Mouse (Mus musculus) small intestine, adult 2 months (tissue): Measurements from ENCODE around the gene Mindy4. TPM values are rescaled to one million over a fixed set of nuclear protein-coding genes. Genes with fewer than 3 reads are reported as not detected.

Experiments
- H3K27ac ChIP-seq: fragments of 200-500 bp; 2 replicates; pipeline ENCODE4 v1.5.1; 2012; ENCODE audit warnings: low read depth, low read length, control low read depth, inconsistent platforms; ENCODE audit not compliant: insufficient read depth
- H3K27me3 ChIP-seq: fragments of 200-500 bp; 2 replicates; pipeline ENCODE4 v1.6.1; 2012; ENCODE audit warnings: mild to moderate bottlenecking, moderate library complexity, low read length, inconsistent platforms; ENCODE audit not compliant: control insufficient read depth, insufficient read depth
- H3K36me3 ChIP-seq: fragments of 200-500 bp; 2 replicates; pipeline ENCODE4 v1.6.1; 2012; ENCODE audit warnings: mild to moderate bottlenecking, low read length, control low read depth, inconsistent platforms; ENCODE audit not compliant: control insufficient read depth, insufficient read depth
- H3K4me1 ChIP-seq: fragments of 200-500 bp; 2 replicates; pipeline ENCODE4 v1.6.1; 2012; ENCODE audit warnings: low read length, inconsistent platforms, mixed read lengths; ENCODE audit not compliant: control insufficient read depth, insufficient read depth, insufficient read length
- H3K4me3 ChIP-seq: fragments of 200-500 bp; 2 replicates; pipeline ENCODE4 v1.5.1; 2012; ENCODE audit warnings: low read depth, mild to moderate bottlenecking, control low read depth, inconsistent platforms, low read length, moderate library complexity
- CTCF ChIP-seq: fragments of 200-500 bp; IDR thresholded peaks from 2 replicates; pipeline ENCODE4 v1.5.1; 2012; ENCODE audit warnings: low read depth, mild to moderate bottlenecking, control low read depth, inconsistent platforms, low read length, moderate library complexity, mixed read lengths; ENCODE audit not compliant: insufficient replicate concordance, insufficient read length; ENCODE audit errors: extremely low read depth
- POLR2A ChIP-seq: fragments of 200-500 bp; IDR thresholded peaks from 2 replicates; pipeline ENCODE4 v1.6.1; 2012; ENCODE audit warnings: low read depth, mild to moderate bottlenecking, control low read depth, inconsistent platforms, low read length, moderate library complexity
- WGBS: fragments of 180-500 bp; shearing (Covaris S2); methylation state at CpG from one replicate; pipeline ENCODE4 v1.1.7; 2018; 5-methylcytosine and 5-hydroxymethylcytosine counted together
- polyA plus RNA-seq: library from polyadenylated mRNA; depleted of rRNA; stranded (reverse); fragments of >200 nt; gene quantifications from 2 replicates; pipeline ENCODE4 v1.2.3, GENCODE M21; 2012

Mindy4 gene
- polyA plus RNA-seq, 1 experiment, result 0.98 TPM

DNA sequence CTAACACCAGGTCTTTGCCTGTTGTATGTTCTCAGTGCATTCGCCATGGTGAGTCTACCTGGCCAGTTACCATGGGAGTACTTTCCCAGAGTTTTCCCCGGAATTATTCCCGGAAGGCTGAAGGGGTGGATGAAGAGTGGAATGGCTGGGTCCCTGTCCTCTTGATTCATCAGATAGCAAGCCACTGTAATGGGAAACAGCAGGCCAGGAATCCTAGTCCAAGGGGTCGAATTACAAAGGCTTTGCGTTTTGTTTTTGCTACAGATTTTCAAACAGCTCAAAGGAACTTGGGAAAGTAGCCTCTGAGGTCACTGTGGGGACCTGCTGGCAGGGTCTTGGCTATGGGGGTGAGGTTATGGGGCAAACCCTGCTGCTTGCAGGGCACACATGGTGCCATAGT lies 108.8 kb downstream of the Mindy4 start:
- no peak overlapping the region for H3K4me3 ChIP-seq
- H3K27ac ChIP-seq, result no peak overlapping the region
- 87% methylated on average over 5 of the region's 5 CpGs for WGBS
- no peaks in the 10 kb centered on the region for H3K27me3 ChIP-seq
- no peaks in the 10 kb centered on the region for H3K36me3 ChIP-seq
- TF ChIP-seq CTCF, result no peak
- TF ChIP-seq POLR2A, result no peak
- peaks cover 10% of the 10 kb centered on the region; the same call in 1 of the 2 replicates for H3K4me1 ChIP-seq

DNA sequence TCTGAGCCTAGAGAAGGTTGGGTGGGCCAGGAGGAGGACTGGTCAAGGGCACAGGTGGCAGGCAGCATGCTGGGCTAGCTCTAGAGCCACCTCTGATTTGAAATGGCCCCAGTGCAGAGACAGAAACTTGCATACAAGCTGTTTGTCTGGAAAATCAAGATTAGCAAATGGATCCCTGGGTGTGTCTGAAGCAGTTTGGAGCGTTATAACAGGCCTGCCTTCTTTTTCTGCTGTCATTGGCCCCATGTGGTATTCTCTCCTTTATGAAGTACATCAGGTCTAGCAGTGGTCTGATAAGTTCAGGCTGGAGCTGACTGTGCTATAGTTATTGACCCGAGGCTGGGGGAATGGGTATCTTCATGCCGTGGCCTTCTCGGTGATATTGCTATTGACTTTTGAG lies 110.7 kb downstream of the Mindy4 start:
- peaks cover 10% of the 10 kb centered on the region; the same call in 1 of the 2 replicates for H3K4me1 ChIP-seq
- no peaks in the 10 kb centered on the region for H3K27me3 ChIP-seq
- H3K27ac ChIP-seq, result no peak overlapping the region
- TF ChIP-seq CTCF (no peak), POLR2A (no peak)
- WGBS, result 39% methylated on average over 4 of the region's 4 CpGs
- no peak overlapping the region for H3K4me3 ChIP-seq
- H3K36me3 ChIP-seq, result no peaks in the 10 kb centered on the region

- no peak overlapping the region for H3K4me3 ChIP-seq
- peaks cover 15% of the 10 kb centered on the region; the same call in 1 of the 2 replicates for H3K4me1 ChIP-seq
- no peak for TF ChIP-seq CTCF
- no peak for TF ChIP-seq POLR2A
- H3K27me3 ChIP-seq, result no peaks in the 10 kb centered on the region
- 43% methylated on average over 8 of the region's 8 CpGs for WGBS
- H3K36me3 ChIP-seq, result no peaks in the 10 kb centered on the region
- H3K27ac ChIP-seq, result no peak overlapping the region
These were observed 111.4 kb downstream of the Mindy4 start for GRCm38 (mm10) chr6:55314628-55315027.

- no peak for TF ChIP-seq POLR2A
- no peak for TF ChIP-seq CTCF
These were observed 115.4 kb downstream of the Mindy4 start for GRCm38 (mm10) chr6:55318597-55318996.

DNA sequence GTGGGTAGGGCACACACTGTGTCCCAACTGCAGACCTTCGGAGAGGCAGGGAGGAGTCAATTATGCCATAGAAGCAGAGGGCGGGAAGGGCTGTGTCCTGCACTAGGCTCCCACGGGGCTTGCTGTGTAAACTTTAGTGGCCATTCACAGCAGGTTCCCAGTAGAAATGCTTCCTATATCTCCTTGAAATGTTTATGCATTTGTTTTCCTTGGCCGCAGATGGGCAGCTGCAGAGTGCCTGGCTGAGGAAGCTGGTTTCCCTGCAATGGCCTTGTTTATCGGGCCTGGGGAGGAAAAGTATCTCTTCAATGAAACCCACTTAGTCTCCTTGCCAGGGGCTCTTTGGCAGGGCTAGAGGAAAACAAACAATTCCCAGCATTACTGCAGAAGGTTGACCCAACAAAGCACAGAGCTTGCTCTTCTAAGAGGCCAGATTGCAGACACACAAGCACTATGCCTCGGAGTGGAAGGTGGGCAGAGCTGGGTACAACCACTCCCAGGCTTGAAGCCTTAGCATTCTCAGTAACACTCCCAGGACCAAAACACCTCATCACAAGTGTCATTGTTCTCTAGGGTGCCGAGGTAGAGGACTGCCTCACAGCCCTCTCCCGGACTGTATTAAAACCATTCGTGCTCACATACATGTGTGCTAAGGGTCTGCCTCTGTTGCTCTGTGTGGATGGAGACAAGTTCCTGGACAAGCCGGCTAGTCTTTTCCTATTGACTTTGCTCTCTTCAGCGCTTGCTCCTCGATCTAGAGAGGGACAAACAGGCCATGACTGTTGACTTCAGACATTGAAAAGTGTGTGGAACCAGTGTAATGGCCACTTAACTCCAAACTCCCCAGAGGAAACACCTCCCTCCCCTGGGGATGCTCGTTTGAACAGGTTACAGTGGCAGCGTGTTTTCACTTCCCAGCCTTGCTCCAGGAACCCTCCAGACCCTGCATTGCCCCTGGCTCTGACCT lies 116.7 kb downstream of the Mindy4 start:
- Histone ChIP-seq H3K4me3 (no peak overlapping the region), H3K27ac (no peak overlapping the region), H3K27me3 (no peaks in the 10 kb centered on the region), H3K36me3 (no peaks in the 10 kb centered on the region), H3K4me1 (peaks cover 17% of the 10 kb centered on the region)
- TF ChIP-seq POLR2A, result no peak
- no peak for TF ChIP-seq CTCF
- WGBS, result 66% methylated on average over 14 of the region's 14 CpGs

More at GRCm38 (mm10) chr6:55318597-55318996, 115.4 kb downstream of the Mindy4 start:
- Histone ChIP-seq H3K27me3 (no peaks in the 10 kb centered on the region), H3K4me1 (peaks cover 18% of the 10 kb centered on the region; the same call in 1 of the 2 replicates), H3K4me3 (no peak overlapping the region), H3K36me3 (no peaks in the 10 kb centered on the region), H3K27ac (no peak overlapping the region)
- 91% methylated on average over 3 of the region's 3 CpGs for WGBS

- Histone ChIP-seq H3K36me3 (no peaks in the 10 kb centered on the region), H3K4me3 (no peak overlapping the region), H3K27me3 (no peaks in the 10 kb centered on the region), H3K4me1 (peaks cover 24% of the 10 kb centered on the region), H3K27ac (no peak overlapping the region)
- TF ChIP-seq POLR2A (no peak), CTCF (no peak)
- WGBS, result 74% methylated on average over 4 of the region's 4 CpGs
These were observed 117.7 kb downstream of the Mindy4 start for GRCm38 (mm10) chr6:55320894-55321293.

DNA sequence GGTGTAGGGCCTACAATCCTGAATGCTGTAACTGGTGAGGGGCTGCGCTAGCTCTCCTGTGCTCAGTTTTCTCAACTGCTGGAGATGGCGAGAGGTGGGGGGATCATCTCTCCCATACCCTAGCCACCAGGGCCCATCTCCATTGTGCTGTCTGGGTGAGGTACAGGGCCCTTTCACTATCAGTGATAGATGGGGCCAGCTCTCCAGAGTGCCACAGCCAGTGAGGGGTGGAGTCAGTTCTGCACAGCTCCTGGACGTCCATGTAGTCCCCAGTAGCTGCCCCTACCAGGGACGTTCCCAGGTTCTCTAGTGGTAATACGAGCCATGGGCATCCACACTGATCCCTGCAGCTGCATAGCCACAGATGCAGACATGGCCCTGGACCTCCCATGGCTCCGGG lies 118.3 kb downstream of the Mindy4 start:
- H3K27ac ChIP-seq, result no peak overlapping the region
- no peak overlapping the region for H3K4me3 ChIP-seq
- H3K27me3 ChIP-seq, result no peaks in the 10 kb centered on the region
- TF ChIP-seq CTCF (no peak), POLR2A (no peak)
- peaks cover 29% of the 10 kb centered on the region for H3K4me1 ChIP-seq
- H3K36me3 ChIP-seq, result no peaks in the 10 kb centered on the region
- 83% methylated on average over 6 of the region's 6 CpGs for WGBS
